Mouse (Mus musculus): ENCODE measurements around the gene S1pr2. TPM values are rescaled to one million over a fixed set of nuclear protein-coding genes. Genes with fewer than 3 reads are reported as not detected.
"Not testable (repeated sequence)": the region's sequence is repeated elsewhere in the genome, so short reads cannot be mapped to it uniquely, and the experiment has no call there.

The S1pr2 gene
- total and polyA plus RNA-seq, 3 experiments: 1.3 to 3.2 (median 2.0) TPM

- Histone ChIP-seq H3K27me3 (replicated peaks) (no peaks in the 10 kb centered on the region), H3K4me2 (ENCODE audit: insufficient read depth, low read depth, poor library complexity, severe bottlenecking) (no peak overlapping the region), H3K9ac (ENCODE audit: insufficient read depth, low read depth) (no peak overlapping the region), H3K79me2 (replicated peaks; ENCODE audit: control insufficient read depth, extremely low read depth, insufficient read depth, poor library complexity, severe bottlenecking) (peaks cover 15% of the 10 kb centered on the region), H3K9me3 (replicated peaks; ENCODE audit: low read length) (no peaks in the 10 kb centered on the region), H3K4me3 (replicated peaks in 1 of 3; ENCODE audit: low read depth in 2 of 3, low read length in 2 of 3, poor library complexity in 1 of 3) (no peak overlapping the region), H3K36me3 (replicated peaks in 1 of 2; ENCODE audit: control insufficient read depth in 1 of 2, insufficient read depth in 1 of 2, low read length in 1 of 2) (peaks cover 16 to 23% of the 10 kb centered on the region in 2 experiments), H3K27ac (ENCODE audit: insufficient read depth, low read depth) (no peak overlapping the region), H3K4me1 (ENCODE audit: control insufficient read depth in 1 of 2, insufficient read depth in 2 of 2) (peaks cover 7 to 15% of the 10 kb centered on the region in 2 experiments; a peak in 3 of 4 replicates)
- TF ChIP-seq GABPA (IDR thresholded peaks at IDR 0.05; ENCODE audit: insufficient replicate concordance, low read depth, low read length): no peak
- TF ChIP-seq MAZ (IDR thresholded peaks at IDR 0.05; ENCODE audit: low read depth, low read length): no peak
- TF ChIP-seq CTCF (conservative IDR thresholded peaks at IDR 0.05 in 1 of 2, IDR thresholded peaks at IDR 0.05 in 1 of 2; ENCODE audit: low read depth in 2 of 2, low read length in 2 of 2): peak in 1 of 2 experiments; percentile 35; a peak in 2 of 4 replicates
- peak; percentile 14 for TF ChIP-seq RAD21 (IDR thresholded peaks at IDR 0.05; ENCODE audit: low read depth, low read length)
- no peak for TF ChIP-seq ZNF384 (IDR thresholded peaks at IDR 0.05; ENCODE audit: low read depth, low read length)
- TF ChIP-seq SMC3 (IDR thresholded peaks at IDR 0.05; ENCODE audit: low read depth, low read length): no peak; the same call in 1 of the 2 replicates
- no peak for TF ChIP-seq RCOR1 (conservative IDR thresholded peaks at IDR 0.05; ENCODE audit: low read depth, low read length)
- TF ChIP-seq MAX (IDR thresholded peaks at IDR 0.05; ENCODE audit: low read length): no peak
- in situ Hi-C loops (cut with MboI; ENCODE audit: low pct_ligation_motif_present, low pct_unique_long_range_greater_than_20kb, low sequenced_read_pairs): loop anchor here (10.0 kb wide), 1 partner anchor 132 kb away; the partner anchor contains the start of gene Cdc37
- no peak for DNase-seq (ENCODE audit: extremely low read depth)
- dilution Hi-C loops (cut with MboI; ENCODE audit: extremely low pct_ligation_motif_present, extremely low pct_unique_long_range_greater_than_20kb, low sequenced_read_pairs): no loop called here
These were observed 35.8 kb upstream of the S1pr2 start for GRCm38 (mm10) chr9:21012368-21012767.

GRCm38 (mm10) chr9:21011846-21012312, 35.3 kb upstream of the S1pr2 start:
- no peak overlapping the region for H3K9ac ChIP-seq (ENCODE audit: insufficient read depth, low read depth)
- no peak for DNase-seq (ENCODE audit: extremely low read depth)
- dilution Hi-C loops (cut with MboI; ENCODE audit: extremely low pct_ligation_motif_present, extremely low pct_unique_long_range_greater_than_20kb, low sequenced_read_pairs): no loop called here

GRCm38 (mm10) chr9:21010939-21011541, 34.5 kb upstream of the S1pr2 start:
- in situ Hi-C loops (cut with MboI; ENCODE audit: low pct_ligation_motif_present, low pct_unique_long_range_greater_than_20kb, low sequenced_read_pairs): loop anchor here (10.0 kb wide), 1 partner anchor 134 kb away; the partner anchor contains the start of gene Cdc37
- H3K9ac ChIP-seq (ENCODE audit: insufficient read depth, low read depth); H3K27ac ChIP-seq (ENCODE audit: insufficient read depth, low read depth); H3K27me3 ChIP-seq (replicated peaks); H3K4me3 ChIP-seq (replicated peaks in 1 of 3; ENCODE audit: low read depth in 2 of 3, low read length in 2 of 3, poor library complexity in 1 of 3); H3K9me3 ChIP-seq (replicated peaks; ENCODE audit: low read length); dilution Hi-C loops (cut with MboI; ENCODE audit: extremely low pct_ligation_motif_present, extremely low pct_unique_long_range_greater_than_20kb, low sequenced_read_pairs); H3K79me2 ChIP-seq (replicated peaks; ENCODE audit: control insufficient read depth, extremely low read depth, insufficient read depth, poor library complexity, severe bottlenecking); H3K4me2 ChIP-seq (ENCODE audit: insufficient read depth, low read depth, poor library complexity, severe bottlenecking); DNase-seq (ENCODE audit: extremely low read depth): not testable (repeated sequence)
- peaks cover 7 to 15% of the 10 kb centered on the region in 2 experiments; a peak in 3 of 4 replicates for H3K4me1 ChIP-seq (ENCODE audit: control insufficient read depth in 1 of 2, insufficient read depth in 2 of 2)
- H3K36me3 ChIP-seq (replicated peaks in 1 of 2; ENCODE audit: control insufficient read depth in 1 of 2, insufficient read depth in 1 of 2, low read length in 1 of 2): peaks cover 28 to 33% of the 10 kb centered on the region in 2 experiments
- TF ChIP-seq ZNF384 (IDR thresholded peaks at IDR 0.05; ENCODE audit: low read depth, low read length): peak; percentile 62
- TF ChIP-seq CTCF (conservative IDR thresholded peaks at IDR 0.05 in 1 of 2, IDR thresholded peaks at IDR 0.05 in 1 of 2; ENCODE audit: low read depth in 2 of 2, low read length in 2 of 2): peak in 1 of 2 experiments; percentile 30; a peak in 1 of 4 replicates

More at GRCm38 (mm10) chr9:21011846-21012312, 35.3 kb upstream of the S1pr2 start:
- TF ChIP-seq CHD1 (IDR thresholded peaks at IDR 0.05; ENCODE audit: low read depth, low read length) (no peak), CTCF (conservative IDR thresholded peaks at IDR 0.05 in 1 of 2, IDR thresholded peaks at IDR 0.05 in 1 of 2; ENCODE audit: low read depth in 2 of 2, low read length in 2 of 2) (no peak), RCOR1 (conservative IDR thresholded peaks at IDR 0.05; ENCODE audit: low read depth, low read length) (no peak), ETS1 (conservative IDR thresholded peaks at IDR 0.05; ENCODE audit: low read depth, low read length) (no peak), SIN3A (IDR thresholded peaks at IDR 0.05; ENCODE audit: low read length) (no peak)
- Histone ChIP-seq H3K79me2 (replicated peaks; ENCODE audit: control insufficient read depth, extremely low read depth, insufficient read depth, poor library complexity, severe bottlenecking) (peaks cover 10% of the 10 kb centered on the region), H3K4me1 (ENCODE audit: control insufficient read depth in 1 of 2, insufficient read depth in 2 of 2) (peaks cover 7 to 15% of the 10 kb centered on the region in 2 experiments; a peak in 3 of 4 replicates), H3K27ac (ENCODE audit: insufficient read depth, low read depth) (no peak overlapping the region), H3K4me2 (ENCODE audit: insufficient read depth, low read depth, poor library complexity, severe bottlenecking) (no peak overlapping the region), H3K36me3 (replicated peaks in 1 of 2; ENCODE audit: control insufficient read depth in 1 of 2, insufficient read depth in 1 of 2, low read length in 1 of 2) (peaks cover 21 to 25% of the 10 kb centered on the region in 2 experiments), H3K27me3 (replicated peaks) (no peaks in the 10 kb centered on the region), H3K9me3 (replicated peaks; ENCODE audit: low read length) (no peaks in the 10 kb centered on the region), H3K4me3 (replicated peaks in 1 of 3; ENCODE audit: low read depth in 2 of 3, low read length in 2 of 3, poor library complexity in 1 of 3) (no peak overlapping the region)
- in situ Hi-C loops (cut with MboI; ENCODE audit: low pct_ligation_motif_present, low pct_unique_long_range_greater_than_20kb, low sequenced_read_pairs): loop anchor here (10.0 kb wide), 1 partner anchor 133 kb away; the partner anchor contains the start of gene Cdc37
